Mouse (Mus musculus): Measurements from ENCODE around the gene Ppbp. TPM values are rescaled to one million over a fixed set of nuclear protein-coding genes. Genes with fewer than 3 reads are reported as not detected.

Ppbp gene
- polyA plus RNA-seq (2012; fragmentation: generic; extraction: Trizol) = 0.06 TPM
- long read RNA-seq, experiment 1 = 0 reads
- long read RNA-seq, experiment 2 = 0 reads

GRCm38 (mm10) chr5:90768218-90768617 lies at the start of gene Ppbp:
Gene Ppbp (plus strand): TSS chr5:90768518.
- H3K36me3 ChIP-seq (ENCODE audit: control insufficient read depth, insufficient read depth) = no peaks in the 10 kb centered on the region
- H3K79me2 ChIP-seq (ENCODE audit: control insufficient read depth, insufficient read depth) = no peaks in the 10 kb centered on the region
- TF ChIP-seq MAX (IDR thresholded peaks at IDR 0.05) = no peak
- no peak for TF ChIP-seq CEBPB (IDR thresholded peaks at IDR 0.05; ENCODE audit: low read depth)
- TF ChIP-seq MYOD1 (IDR thresholded peaks at IDR 0.05; ENCODE audit: control insufficient read depth, insufficient read length, low read depth) = no peak
- no peak for TF ChIP-seq MYOG (IDR thresholded peaks at IDR 0.05; ENCODE audit: control insufficient read depth, extremely low read depth, insufficient read length)
- H3K27me3 ChIP-seq (ENCODE audit: control insufficient read depth, insufficient read depth, insufficient read length) = no peaks in the 10 kb centered on the region
- no peak within 1 kb of the TSS for H3ac ChIP-seq (ENCODE audit: control insufficient read depth, insufficient read length, low read depth)
- no peaks in the 10 kb centered on the region for H3K79me3 ChIP-seq (ENCODE audit: low read depth)
- no peak within 1 kb of the TSS for H3K4me3 ChIP-seq (ENCODE audit: insufficient read depth, poor library complexity, severe bottlenecking)

- H3K79me3 ChIP-seq (ENCODE audit: low read depth) = no peaks in the 10 kb centered on the region
- no peak overlapping the region for H3K4me3 ChIP-seq (ENCODE audit: insufficient read depth, poor library complexity, severe bottlenecking)
Measured at GRCm38 (mm10) chr5:90722656-90723055, 45.7 kb upstream of the Ppbp start.

GRCm38 (mm10) chr5:90728254-90728653 lies 40.1 kb upstream of the Ppbp start:
- H3K27me3 ChIP-seq (ENCODE audit: control insufficient read depth, insufficient read depth, insufficient read length) = no peaks in the 10 kb centered on the region
- H3K79me2 ChIP-seq (ENCODE audit: control insufficient read depth, insufficient read depth) = no peaks in the 10 kb centered on the region
- TF ChIP-seq MAX (IDR thresholded peaks at IDR 0.05) (no peak), MYOG (IDR thresholded peaks at IDR 0.05; ENCODE audit: control insufficient read depth, extremely low read depth, insufficient read length) (no peak), MYOD1 (IDR thresholded peaks at IDR 0.05; ENCODE audit: control insufficient read depth, insufficient read length, low read depth) (no peak), FOSL1 (IDR thresholded peaks at IDR 0.05; ENCODE audit: insufficient read depth, low read length, poor library complexity, severe bottlenecking) (no peak), CEBPB (IDR thresholded peaks at IDR 0.05; ENCODE audit: low read depth) (no peak), CTCF (IDR thresholded peaks at IDR 0.05; ENCODE audit: control insufficient read depth, insufficient read depth, insufficient read length) (no peak), USF1 (IDR thresholded peaks at IDR 0.05; ENCODE audit: low read depth) (no peak)
- H3K79me3 ChIP-seq (ENCODE audit: low read depth) = no peaks in the 10 kb centered on the region
- no peaks in the 10 kb centered on the region for H3K36me3 ChIP-seq (ENCODE audit: control insufficient read depth, insufficient read depth)
- H3ac ChIP-seq (ENCODE audit: control insufficient read depth, insufficient read length, low read depth) = no peak overlapping the region
- no peak overlapping the region for H3K4me3 ChIP-seq (ENCODE audit: insufficient read depth, poor library complexity, severe bottlenecking)

More at GRCm38 (mm10) chr5:90722656-90723055, 45.7 kb upstream of the Ppbp start:
- Histone ChIP-seq H3K79me2 (ENCODE audit: control insufficient read depth, insufficient read depth) (no peaks in the 10 kb centered on the region), H3K27me3 (ENCODE audit: control insufficient read depth, insufficient read depth, insufficient read length) (no peaks in the 10 kb centered on the region), H3K36me3 (ENCODE audit: control insufficient read depth, insufficient read depth) (no peaks in the 10 kb centered on the region), H3ac (ENCODE audit: control insufficient read depth, insufficient read length, low read depth) (no peak overlapping the region)
- TF ChIP-seq USF1 (IDR thresholded peaks at IDR 0.05; ENCODE audit: low read depth) (no peak), CEBPB (IDR thresholded peaks at IDR 0.05; ENCODE audit: low read depth) (no peak), MYOG (IDR thresholded peaks at IDR 0.05; ENCODE audit: control insufficient read depth, extremely low read depth, insufficient read length) (no peak), FOSL1 (IDR thresholded peaks at IDR 0.05; ENCODE audit: insufficient read depth, low read length, poor library complexity, severe bottlenecking) (no peak), MAX (IDR thresholded peaks at IDR 0.05) (no peak)

GRCm38 (mm10) chr5:90731480-90731879 lies 36.8 kb upstream of the Ppbp start:
- Histone ChIP-seq H3K27me3 (ENCODE audit: control insufficient read depth, insufficient read depth, insufficient read length) (no peaks in the 10 kb centered on the region), H3K79me3 (ENCODE audit: low read depth) (no peaks in the 10 kb centered on the region), H3K4me3 (ENCODE audit: insufficient read depth, poor library complexity, severe bottlenecking) (no peak overlapping the region), H3K79me2 (ENCODE audit: control insufficient read depth, insufficient read depth) (no peaks in the 10 kb centered on the region), H3ac (ENCODE audit: control insufficient read depth, insufficient read length, low read depth) (no peak overlapping the region), H3K36me3 (ENCODE audit: control insufficient read depth, insufficient read depth) (no peaks in the 10 kb centered on the region)
- TF ChIP-seq CTCF (IDR thresholded peaks at IDR 0.05; ENCODE audit: control insufficient read depth, insufficient read depth, insufficient read length) (no peak), USF1 (IDR thresholded peaks at IDR 0.05; ENCODE audit: low read depth) (no peak), FOSL1 (IDR thresholded peaks at IDR 0.05; ENCODE audit: insufficient read depth, low read length, poor library complexity, severe bottlenecking) (no peak), MAX (IDR thresholded peaks at IDR 0.05) (no peak), MYOD1 (IDR thresholded peaks at IDR 0.05; ENCODE audit: control insufficient read depth, insufficient read length, low read depth) (no peak), CEBPB (IDR thresholded peaks at IDR 0.05; ENCODE audit: low read depth) (no peak), MYOG (IDR thresholded peaks at IDR 0.05; ENCODE audit: control insufficient read depth, extremely low read depth, insufficient read length) (no peak)

GRCm38 (mm10) chr5:90742029-90742428 lies 26.3 kb upstream of the Ppbp start:
- Histone ChIP-seq H3K79me3 (ENCODE audit: low read depth) (no peaks in the 10 kb centered on the region), H3ac (ENCODE audit: control insufficient read depth, insufficient read length, low read depth) (no peak overlapping the region), H3K4me3 (ENCODE audit: insufficient read depth, poor library complexity, severe bottlenecking) (no peak overlapping the region), H3K27me3 (ENCODE audit: control insufficient read depth, insufficient read depth, insufficient read length) (no peaks in the 10 kb centered on the region), H3K36me3 (ENCODE audit: control insufficient read depth, insufficient read depth) (no peaks in the 10 kb centered on the region), H3K79me2 (ENCODE audit: control insufficient read depth, insufficient read depth) (no peaks in the 10 kb centered on the region)
- TF ChIP-seq USF1 (IDR thresholded peaks at IDR 0.05; ENCODE audit: low read depth) = no peak
- TF ChIP-seq MYOG (IDR thresholded peaks at IDR 0.05; ENCODE audit: control insufficient read depth, extremely low read depth, insufficient read length) = no peak
- no peak for TF ChIP-seq MAX (IDR thresholded peaks at IDR 0.05)
- no peak for TF ChIP-seq FOSL1 (IDR thresholded peaks at IDR 0.05; ENCODE audit: insufficient read depth, low read length, poor library complexity, severe bottlenecking)
- TF ChIP-seq CTCF (IDR thresholded peaks at IDR 0.05; ENCODE audit: control insufficient read depth, insufficient read depth, insufficient read length) = no peak
- TF ChIP-seq CEBPB (IDR thresholded peaks at IDR 0.05; ENCODE audit: low read depth) = no peak
- no peak for TF ChIP-seq MYOD1 (IDR thresholded peaks at IDR 0.05; ENCODE audit: control insufficient read depth, insufficient read length, low read depth)

GRCm38 (mm10) chr5:90753934-90754333 lies 14.4 kb upstream of the Ppbp start:
- H3K27me3 ChIP-seq (ENCODE audit: control insufficient read depth, insufficient read depth, insufficient read length) = no peaks in the 10 kb centered on the region
- no peaks in the 10 kb centered on the region for H3K36me3 ChIP-seq (ENCODE audit: control insufficient read depth, insufficient read depth)
- H3ac ChIP-seq (ENCODE audit: control insufficient read depth, insufficient read length, low read depth) = no peak overlapping the region
- H3K4me3 ChIP-seq (ENCODE audit: insufficient read depth, poor library complexity, severe bottlenecking) = no peak overlapping the region
- no peak for TF ChIP-seq MAX (IDR thresholded peaks at IDR 0.05)
- TF ChIP-seq CEBPB (IDR thresholded peaks at IDR 0.05; ENCODE audit: low read depth) = peak; percentile 99
- TF ChIP-seq FOSL1 (IDR thresholded peaks at IDR 0.05; ENCODE audit: insufficient read depth, low read length, poor library complexity, severe bottlenecking) = peak; percentile 80
- peak; percentile 60 for TF ChIP-seq USF1 (IDR thresholded peaks at IDR 0.05; ENCODE audit: low read depth)
- H3K79me3 ChIP-seq (ENCODE audit: low read depth) = no peaks in the 10 kb centered on the region
- no peaks in the 10 kb centered on the region for H3K79me2 ChIP-seq (ENCODE audit: control insufficient read depth, insufficient read depth)

Data from C2C12 (cell line).